Mouse (Mus musculus) liver, adult 2 months (tissue): ENCODE measurements at regions not wholly inside any gene's neighbourhood (a gene's known extent, or its start where the extent isn't known, plus 50 kb on each side); places are given as distances from the start of the nearest gene placed in this dataset.

Experiments
- CTCF ChIP-seq: fragments of 200-500 bp; IDR thresholded peaks from 2 replicates; pipeline ENCODE4 v1.5.1; 2011; ENCODE audit warnings: low read depth, low read length, control low read depth
- POLR2A ChIP-seq: fragments of 200-500 bp; IDR thresholded peaks from 2 replicates; pipeline ENCODE4 v1.6.1; 2011; ENCODE audit warnings: low read length, control low read depth; ENCODE audit not compliant: insufficient read depth; ENCODE audit errors: extremely low read depth

DNA sequence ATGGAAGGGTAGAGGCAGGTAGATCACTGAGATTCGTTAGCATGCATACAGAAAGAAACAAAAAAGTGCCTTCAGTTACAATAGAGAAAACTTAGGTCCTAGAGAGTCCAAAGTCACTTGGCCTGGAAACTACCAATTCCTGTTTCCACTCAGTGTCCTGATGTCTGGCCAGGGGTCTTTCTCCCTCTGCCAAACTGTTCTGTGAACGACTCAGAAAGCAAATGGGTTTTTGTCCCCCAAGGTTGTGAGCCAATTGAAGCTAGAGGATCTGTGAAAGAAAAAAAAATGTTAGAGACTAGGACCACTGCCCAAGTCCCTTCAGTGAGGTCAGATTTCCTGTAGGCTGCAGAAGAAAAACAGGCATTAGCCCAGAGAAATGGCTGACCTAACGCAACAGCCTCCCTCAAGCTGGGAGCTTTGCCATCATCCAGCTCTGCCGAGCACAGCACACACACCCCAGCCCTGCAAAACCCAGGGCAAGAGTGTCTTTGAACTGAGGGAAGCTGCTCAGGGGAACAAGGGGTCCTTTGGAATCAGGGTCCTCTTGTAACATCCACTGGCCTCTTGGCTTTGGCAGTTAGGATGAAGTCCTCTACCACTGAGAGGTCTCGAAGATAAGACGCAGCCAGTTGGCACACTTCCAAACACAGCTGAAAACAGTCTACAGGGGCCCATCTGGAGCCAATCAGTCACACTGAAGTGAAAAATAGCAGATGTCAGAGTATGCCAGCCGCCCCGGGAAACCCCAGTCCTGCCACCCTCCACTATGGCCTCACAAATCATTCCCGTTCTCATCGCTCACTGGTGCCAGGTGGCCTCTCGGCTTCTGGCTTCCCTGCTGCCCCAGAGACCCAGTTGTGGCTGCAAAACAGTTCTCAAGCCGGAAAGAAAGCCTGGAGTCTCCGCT, 85.0 kb upstream of the Castor2 start:
- no peak for TF ChIP-seq POLR2A
- no peak for TF ChIP-seq CTCF
